Mouse (Mus musculus): ENCODE data around the gene Vmn1r198.

DNA sequence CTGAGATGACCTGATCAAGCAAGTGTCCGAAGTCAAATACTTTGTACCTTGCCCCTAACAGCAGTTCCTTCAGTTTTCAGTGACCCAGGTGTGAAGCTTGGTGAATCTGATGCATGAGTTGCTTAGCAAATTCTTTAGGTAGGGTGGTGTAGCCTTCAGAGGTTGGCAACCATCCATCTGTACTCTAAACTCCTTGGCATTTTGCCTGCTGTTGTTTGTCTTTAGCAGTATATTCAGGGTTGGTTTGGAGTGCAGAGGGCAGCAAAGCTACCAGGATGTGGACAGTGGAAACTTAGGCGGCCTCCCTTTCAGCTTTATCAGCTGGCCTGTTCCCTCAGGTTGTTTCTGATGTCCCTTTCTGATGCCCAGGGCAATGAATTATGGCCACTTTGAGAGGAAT is 34.8 kb upstream of the Vmn1r198 start:
- TF ChIP-seq CTCF (IDR thresholded peaks at IDR 0.05; ENCODE audit: borderline replicate concordance, extremely low read depth, insufficient read depth, insufficient read length) (no peak), POLR2A (IDR thresholded peaks at IDR 0.05; ENCODE audit: borderline replicate concordance, extremely low read depth, insufficient read depth, insufficient read length, poor library complexity, severe bottlenecking) (no peak)

All from brain, embryonic 14.5 days (tissue).